Mouse (Mus musculus): Measurements from ENCODE around the gene Ntf5. TPM values are rescaled to one million over a fixed set of nuclear protein-coding genes. Genes with fewer than 3 reads are reported as not detected.

Ntf5 gene
- polyA plus RNA-seq (2012; rRNA removed), result 0.84 and 0.85 TPM in 2 replicates

DNA sequence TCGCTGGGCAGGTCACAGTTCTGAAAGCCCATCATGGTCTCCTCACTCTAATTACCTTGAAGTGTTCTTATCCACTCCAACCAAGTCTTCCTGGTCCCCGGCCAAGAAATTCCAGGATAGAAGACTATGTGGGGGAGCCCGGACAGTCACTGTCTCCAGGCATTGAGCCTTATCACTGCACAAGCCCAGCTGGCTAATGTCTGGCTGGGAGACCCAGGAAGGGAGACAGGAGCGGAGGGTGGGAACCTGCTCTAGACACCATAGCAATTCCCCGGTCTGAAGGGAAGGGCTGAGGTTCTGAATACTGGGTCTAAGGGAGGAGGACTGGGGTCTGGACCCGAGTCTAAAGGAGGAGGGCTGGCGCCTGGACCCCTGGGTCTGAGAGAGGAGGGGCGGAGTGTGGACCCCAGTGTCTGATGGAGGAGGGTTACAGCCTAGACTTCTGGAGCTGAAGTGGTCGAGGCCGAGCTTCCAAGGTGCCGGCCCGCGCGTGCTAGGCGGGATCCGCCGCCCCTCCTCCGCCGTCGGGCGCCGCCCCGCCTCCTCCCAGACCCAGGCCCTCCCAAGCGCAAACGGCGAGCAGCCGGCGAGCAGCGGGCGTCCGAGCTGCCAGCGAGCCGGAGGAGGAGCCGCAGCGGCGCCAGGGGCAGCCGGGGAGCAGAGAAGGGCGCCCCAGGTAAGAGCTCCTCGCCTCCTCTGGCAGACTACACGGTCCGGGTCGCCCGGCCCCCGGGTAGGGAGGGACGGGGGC, at the start of gene Ntf5:
Gene Ntf5 (plus strand): TSS at position 583 of the 751 bp plus-strand sequence.

GRCm38 (mm10) chr7:45366652-45367019, 46.9 kb upstream of the Ntf5 start, which contains the start of gene Ppfia3:
Ppfia3 (minus strand) TSS chr7:45367019.

DNA sequence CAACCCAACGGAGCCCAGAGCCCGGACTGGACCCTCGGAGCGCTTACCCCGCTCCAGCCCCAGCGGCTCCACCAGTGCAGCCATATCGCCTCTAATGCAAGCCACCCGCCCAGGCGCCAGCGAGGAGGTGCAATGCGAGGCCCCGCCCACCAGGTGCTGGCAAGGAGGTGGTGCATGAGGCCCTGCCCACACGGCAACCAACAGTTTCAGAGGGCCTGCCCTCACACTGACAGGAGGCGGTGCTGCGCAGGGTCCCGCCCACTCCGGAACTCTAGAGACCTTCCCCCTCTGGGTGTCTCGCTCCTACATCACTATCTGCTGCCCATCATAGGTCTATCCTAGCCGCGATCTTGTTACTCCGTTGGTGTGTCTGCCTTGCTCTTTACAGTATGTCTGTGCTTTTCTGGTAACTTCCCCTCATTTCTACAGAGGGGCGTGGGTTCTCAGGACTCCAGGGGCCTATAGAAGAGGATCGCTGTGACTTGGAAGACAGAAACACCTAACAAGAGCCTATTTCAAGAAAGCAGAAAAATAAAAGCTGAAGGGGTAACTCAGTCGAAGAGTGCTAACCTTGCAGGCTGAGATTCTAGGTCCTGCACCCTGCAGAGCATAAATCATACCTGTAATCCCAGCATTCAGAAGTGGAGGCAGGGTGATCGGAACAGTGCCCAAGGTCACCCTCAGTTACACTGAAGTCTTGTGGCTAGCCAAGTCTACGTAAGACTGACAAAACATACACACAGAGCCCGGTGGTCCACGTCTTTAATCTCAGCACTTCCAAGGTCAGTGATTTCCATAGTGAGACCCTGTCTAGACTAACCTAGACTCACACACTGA, 42.8 kb upstream of the Ntf5 start, which contains the start of gene Lin7b:
Gene Lin7b (minus strand): TSS at position 109 of the 837 bp plus-strand sequence.

DNA sequence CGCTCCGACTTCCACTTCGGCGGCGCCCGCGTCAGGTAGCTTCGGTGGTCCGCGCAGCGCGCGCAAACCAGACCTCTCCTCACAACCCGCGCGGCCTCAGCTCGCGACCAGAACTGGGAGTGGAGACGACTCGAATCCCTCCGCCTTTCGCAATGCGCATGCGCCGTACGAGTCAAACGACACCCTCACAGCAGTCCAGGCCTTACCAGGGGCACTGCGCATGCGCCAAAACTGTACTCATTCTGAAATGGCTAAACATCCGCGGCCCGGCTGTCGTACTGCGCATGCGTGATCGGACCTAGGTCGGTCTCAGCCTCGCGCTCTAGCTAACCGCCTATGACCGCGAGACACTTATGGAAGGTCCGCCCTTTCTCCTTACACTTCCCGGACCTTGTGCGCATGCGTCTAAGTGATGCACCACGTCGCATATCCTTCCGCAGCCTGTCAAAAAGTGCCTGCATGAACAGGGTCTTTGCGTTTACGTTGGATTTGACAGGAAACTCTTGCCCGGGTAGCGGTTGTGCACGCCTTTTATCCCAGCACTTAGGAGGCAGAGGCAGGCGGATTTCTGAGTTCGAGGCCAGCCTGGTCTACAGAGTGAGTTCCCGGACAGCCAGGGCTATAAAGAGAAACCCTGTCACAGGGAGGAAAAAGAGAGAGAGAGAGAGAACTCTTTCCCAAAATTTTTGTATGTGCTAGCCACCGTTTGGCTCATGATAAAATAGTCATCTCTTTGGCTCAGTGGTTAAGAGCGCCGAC, 17.7 kb upstream of the Ntf5 start, which contains the start of gene Snrnp70:
Gene Snrnp70 (minus strand): TSS at position 165 of the 759 bp plus-strand sequence.

DNA sequence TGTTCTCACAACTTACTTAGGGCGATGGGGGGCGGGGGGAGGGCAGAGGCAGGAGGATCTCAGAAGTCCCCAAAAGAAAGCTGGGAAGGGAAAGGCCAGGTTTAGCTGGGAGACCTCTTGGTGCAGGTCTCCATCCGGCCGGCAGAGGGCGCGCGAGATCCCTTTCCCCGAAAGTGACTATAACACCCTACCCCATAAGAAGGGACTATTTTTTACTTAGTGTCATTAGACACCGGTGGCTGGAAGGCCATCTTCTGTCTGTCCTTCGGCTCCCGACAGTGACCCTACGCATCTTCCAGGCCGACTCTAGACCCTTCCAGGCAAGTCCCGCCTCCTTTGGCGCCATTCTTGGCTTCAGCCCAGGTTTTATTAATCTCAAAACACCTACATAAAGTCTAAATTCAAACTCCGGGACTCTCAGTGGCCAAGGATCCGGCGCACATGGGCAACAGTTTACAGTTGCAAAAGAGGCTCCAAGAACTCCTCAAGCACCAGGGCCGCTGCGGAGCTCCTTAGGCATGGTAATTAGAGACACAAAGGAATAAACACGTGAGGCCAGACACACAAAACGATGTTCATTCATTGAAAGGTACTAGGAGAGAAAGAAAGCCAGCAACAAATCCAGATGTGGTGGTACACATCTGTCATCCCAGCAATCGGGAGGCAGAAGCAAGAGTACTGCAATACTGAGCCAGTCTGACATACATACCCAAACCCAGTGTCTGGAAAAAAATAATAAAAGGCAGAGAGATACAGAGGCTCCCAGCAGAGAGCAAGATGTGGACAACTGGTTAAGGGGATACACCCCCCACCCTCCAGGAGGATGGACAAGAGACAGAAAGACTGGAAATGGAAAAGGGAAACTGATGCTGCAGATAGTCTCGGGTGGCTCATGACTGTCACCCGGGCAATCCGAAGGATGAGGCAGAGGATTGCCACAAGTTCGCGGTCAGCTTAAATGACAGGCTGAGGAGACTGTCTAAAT, 8.1 kb upstream of the Ntf5 start, which contains the start of gene Kcna7:
Gene Kcna7 (plus strand): TSS at position 563 of the 985 bp plus-strand sequence.

DNA sequence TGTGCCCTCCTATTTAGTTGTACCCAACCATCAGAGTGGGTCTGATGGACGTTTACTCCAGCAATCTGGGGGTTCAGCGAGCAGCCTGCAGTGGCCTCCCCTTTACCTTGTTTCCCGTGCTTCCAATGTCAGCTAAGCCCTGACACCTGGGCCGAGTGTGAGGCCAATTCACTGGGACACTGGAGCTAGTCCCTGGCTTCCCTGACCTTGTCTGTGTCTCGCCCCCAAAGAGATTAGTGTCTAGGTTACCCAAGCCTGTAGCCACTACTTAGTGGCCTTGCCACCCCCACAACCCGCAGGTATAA, 7.1 kb downstream of the Ntf5 start, which contains the start of gene Lhb:
Gene Lhb (plus strand): TSS at position 206 of the 305 bp plus-strand sequence.

DNA sequence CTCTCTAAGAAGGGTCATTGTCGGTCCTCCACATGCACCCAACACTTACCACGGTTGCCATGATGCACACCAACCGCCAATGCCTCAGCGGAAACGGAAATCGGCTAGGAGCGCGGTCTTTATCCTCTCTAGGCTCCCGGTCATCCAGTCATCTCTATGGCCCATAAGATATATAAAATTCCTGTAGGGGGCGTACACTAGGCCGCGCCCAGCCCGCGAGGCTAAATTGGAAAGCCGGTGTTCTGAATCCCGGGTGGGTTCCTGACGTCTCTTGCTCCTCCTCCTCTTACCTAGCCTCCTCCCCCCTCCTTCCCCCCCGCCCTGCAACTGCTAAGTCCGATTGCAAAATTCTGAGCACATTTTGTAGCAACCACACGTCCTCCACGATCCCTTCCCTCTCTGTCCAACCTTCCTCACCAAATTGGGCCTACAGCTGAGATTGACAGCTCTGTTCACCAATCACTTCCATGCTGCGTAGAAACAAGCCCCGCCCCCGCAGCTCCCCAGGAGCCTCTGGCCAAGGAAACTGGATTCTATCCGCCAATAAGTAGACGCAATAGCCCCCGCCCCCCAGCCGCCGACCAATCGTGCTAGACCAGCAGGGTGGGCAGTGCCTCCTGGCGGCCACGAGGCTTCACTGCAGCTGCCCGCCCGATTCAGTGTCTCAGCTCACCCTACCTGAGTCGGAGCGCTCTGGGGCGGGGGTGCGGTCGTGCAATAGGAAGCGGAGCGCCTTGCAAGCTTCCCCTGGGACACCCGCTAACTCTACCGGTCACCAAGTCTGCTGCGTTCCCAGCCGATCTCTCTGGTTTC, 20.9 kb downstream of the Ntf5 start, which contains the start of gene Gys1:
Gene Gys1 (plus strand): TSS at position 642 of the 813 bp plus-strand sequence.

DNA sequence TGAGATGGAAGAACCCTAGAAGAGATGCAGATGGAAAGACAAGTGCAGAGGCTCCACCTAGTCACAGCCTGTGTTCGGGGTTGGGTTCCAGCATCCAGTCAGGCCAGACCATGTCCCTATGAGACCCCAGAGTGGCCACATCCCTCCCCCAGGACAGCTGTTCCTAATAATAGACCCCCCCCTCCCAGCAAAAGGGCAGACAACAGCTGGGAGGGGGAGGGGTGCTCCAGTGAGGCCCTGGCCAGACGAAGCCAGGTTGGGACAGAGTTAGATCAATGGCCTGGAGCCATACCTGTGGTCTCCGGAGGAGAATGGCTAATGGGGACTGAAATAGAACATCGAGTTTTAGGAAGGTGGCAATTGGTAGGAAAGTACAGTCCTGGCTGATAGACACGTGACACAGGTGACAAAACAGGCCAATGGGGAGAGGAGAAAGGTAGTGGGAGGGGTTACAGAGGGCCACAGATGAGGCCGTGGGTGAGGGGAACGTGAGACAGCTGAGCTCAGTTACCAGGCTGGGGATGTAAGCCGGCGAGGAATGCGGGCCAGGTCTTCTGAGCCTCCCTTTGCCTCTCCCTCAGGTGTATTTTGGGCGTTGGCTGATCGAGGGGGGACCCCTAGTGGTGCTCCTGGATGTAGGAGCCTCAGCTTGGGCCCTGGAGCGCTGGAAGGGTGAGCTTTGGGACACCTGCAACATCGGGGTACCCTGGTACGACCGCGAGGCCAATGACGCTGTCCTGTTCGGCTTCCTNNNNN, 24.2 kb downstream of the Ntf5 start, which contains the start of gene Ruvbl2:
Gene Ruvbl2 (minus strand): TSS at position 576 of the 756 bp plus-strand sequence.

DNA sequence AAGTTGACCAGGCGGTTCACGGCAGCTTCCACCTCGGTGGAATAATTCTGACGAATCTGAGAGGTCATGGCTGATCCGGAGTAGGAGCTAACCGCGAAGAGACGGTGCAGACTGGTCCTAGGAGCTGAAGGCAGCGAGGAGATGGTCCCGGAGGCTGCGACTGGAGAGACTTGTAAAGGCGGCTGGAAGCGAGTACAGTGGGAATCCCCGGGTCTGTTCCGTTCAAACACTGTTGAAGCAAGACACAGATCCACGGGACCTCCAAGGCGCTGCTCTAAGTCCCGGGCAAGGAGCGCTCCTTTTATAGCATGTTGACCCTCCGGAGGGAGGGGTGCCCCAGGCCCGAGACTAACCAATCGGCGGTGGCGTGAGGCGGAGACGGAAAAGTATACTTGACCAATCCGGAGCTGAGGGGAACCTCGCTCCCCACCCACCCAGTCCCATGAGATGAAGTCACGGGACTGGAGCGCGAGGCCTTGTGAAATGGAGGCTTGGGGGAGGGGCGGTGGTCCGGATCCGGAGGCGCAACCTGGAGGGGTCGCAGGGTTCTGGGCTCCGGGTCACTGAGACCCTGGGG, 46.2 kb downstream of the Ntf5 start, which contains the start of gene Ftl1:
Gene Ftl1 (minus strand): TSS at position 321 of the 577 bp plus-strand sequence.

DNA sequence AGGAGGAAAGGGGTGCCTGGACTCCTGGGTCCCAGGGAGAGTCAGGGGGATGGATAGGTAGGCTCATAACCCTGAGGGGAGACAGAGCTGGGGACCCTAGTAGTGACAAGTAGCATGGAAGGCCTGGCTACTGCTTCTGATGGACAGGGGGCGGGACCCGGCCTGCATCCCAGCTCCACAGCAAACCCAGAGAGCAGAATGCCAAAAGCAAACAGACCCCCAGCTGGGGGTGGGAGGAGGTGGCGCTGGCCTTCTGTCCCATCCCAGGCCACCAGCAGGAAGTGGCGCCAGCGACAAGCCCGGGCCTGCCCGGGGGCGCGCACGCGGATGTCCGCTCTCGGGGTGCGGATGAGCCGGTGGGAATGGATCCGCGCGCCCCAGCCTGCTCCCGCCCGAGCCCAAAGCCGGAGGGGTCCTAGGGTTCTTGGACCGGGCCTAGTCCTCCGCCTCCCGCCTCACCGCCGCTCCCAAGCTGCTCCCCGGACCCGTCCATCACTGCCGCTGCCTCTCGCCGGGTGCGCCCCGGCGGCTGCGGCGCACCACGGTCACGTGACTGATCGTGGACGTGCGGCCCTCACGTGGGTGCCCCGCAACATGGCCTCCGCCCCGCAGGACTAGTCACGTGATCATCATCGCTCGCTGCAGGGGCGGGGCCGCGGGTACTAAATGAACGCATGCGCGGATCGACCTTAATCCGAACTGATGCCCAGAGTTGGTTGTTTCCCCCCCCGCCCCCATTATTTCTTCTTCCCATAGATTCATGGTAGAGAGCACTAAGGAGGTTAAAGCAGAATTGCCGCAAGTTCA, 53.0 kb downstream of the Ntf5 start, which contains the start of gene Bax:
Gene Bax (minus strand): TSS at position 616 of the 807 bp plus-strand sequence.

Other genes with a start within 250 kb of the Ntf5 start
- gene Slc17a7, start 249.7 kb upstream of the Ntf5 start, polyA plus RNA-seq (2012; rRNA removed), result 0.02 TPM in 1 of 2 replicates, not detected in the other
- 0.05 TPM in 1 of 2 replicates, not detected in the other for gene Gfy, start 234.1 kb upstream of the Ntf5 start, polyA plus RNA-seq (2012; rRNA removed)
- gene Pth2, start 232.7 kb upstream of the Ntf5 start, polyA plus RNA-seq (2012; rRNA removed), result not detected in 2 replicates
- gene Ccdc155, start 208.8 kb upstream of the Ntf5 start, polyA plus RNA-seq (2012; rRNA removed), result 0.10 TPM in 1 of 2 replicates, not detected in the other
- gene Dkkl1, start 201.5 kb upstream of the Ntf5 start, polyA plus RNA-seq (2012; rRNA removed), result 12.6 and 13.9 TPM in 2 replicates
- gene Tead2, start 197.9 kb upstream of the Ntf5 start, polyA plus RNA-seq (2012; rRNA removed), result 10.2 and 10.8 TPM in 2 replicates
- gene Cd37, start 174.6 kb upstream of the Ntf5 start, polyA plus RNA-seq (2012; rRNA removed), result 6.6 and 13.4 TPM in 2 replicates
- gene Slc6a16, start 172.6 kb upstream of the Ntf5 start, polyA plus RNA-seq (2012; rRNA removed), result 0.04 TPM in 1 of 2 replicates, not detected in the other
- not detected in 2 replicates for gene Slc6a21, start 136.2 kb upstream of the Ntf5 start, polyA plus RNA-seq (2012; rRNA removed)
- gene Trpm4, start 79.9 kb upstream of the Ntf5 start, polyA plus RNA-seq (2012; rRNA removed), result 50.9 and 54.1 TPM in 2 replicates
- gene Hrc, start 78.4 kb upstream of the Ntf5 start, polyA plus RNA-seq (2012; rRNA removed), result 0.43 and 1.2 TPM in 2 replicates
- 14.7 and 20.9 TPM in 2 replicates for gene Ppfia3, start 46.7 kb upstream of the Ntf5 start, polyA plus RNA-seq (2012; rRNA removed)
- gene Lin7b, start 43.1 kb upstream of the Ntf5 start, polyA plus RNA-seq (2012; rRNA removed), result 3.8 and 4.1 TPM in 2 replicates
- gene Snrnp70, start 18.0 kb upstream of the Ntf5 start, polyA plus RNA-seq (2012; rRNA removed), result 79.4 and 100 TPM in 2 replicates
- 1.2 and 1.9 TPM in 2 replicates for gene Kcna7, start 8.0 kb upstream of the Ntf5 start, polyA plus RNA-seq (2012; rRNA removed)
- gene Lhb, start 7.1 kb downstream of the Ntf5 start, polyA plus RNA-seq (2012; rRNA removed), result 0.16 and 0.27 TPM in 2 replicates
- 22.4 and 23.8 TPM in 2 replicates for gene Gys1, start 21.1 kb downstream of the Ntf5 start, polyA plus RNA-seq (2012; rRNA removed)
- gene Ruvbl2, start 24.4 kb downstream of the Ntf5 start, polyA plus RNA-seq (2012; rRNA removed), result 27.7 and 27.9 TPM in 2 replicates
- gene Ftl1, start 46.2 kb downstream of the Ntf5 start, polyA plus RNA-seq (2012; rRNA removed), result 4,280 and 5,118 TPM in 2 replicates
- gene Bax, start 53.2 kb downstream of the Ntf5 start, polyA plus RNA-seq (2012; rRNA removed), result 72.5 and 92.5 TPM in 2 replicates
- 0.09 TPM in 1 of 2 replicates, not detected in the other for gene Tulp2, start 68.2 kb downstream of the Ntf5 start, polyA plus RNA-seq (2012; rRNA removed)
- not detected in 2 replicates for gene Gm45808, start 73.1 kb downstream of the Ntf5 start, polyA plus RNA-seq (2012; rRNA removed)
- gene Dhdh, start 75.1 kb downstream of the Ntf5 start, polyA plus RNA-seq (2012; rRNA removed), result 0.18 and 0.20 TPM in 2 replicates
- 280 and 281 TPM in 2 replicates for gene Nucb1, start 96.7 kb downstream of the Ntf5 start, polyA plus RNA-seq (2012; rRNA removed)
- gene Ppp1r15a, start 112.6 kb downstream of the Ntf5 start, polyA plus RNA-seq (2012; rRNA removed), result 19.7 and 42.6 TPM in 2 replicates
- 5.0 and 10.4 TPM in 2 replicates for gene Plekha4, start 112.6 kb downstream of the Ntf5 start, polyA plus RNA-seq (2012; rRNA removed)
- 7.6 and 14.6 TPM in 2 replicates for gene Hsd17b14, start 141.2 kb downstream of the Ntf5 start, polyA plus RNA-seq (2012; rRNA removed)
- gene Bcat2, start 156.5 kb downstream of the Ntf5 start, polyA plus RNA-seq (2012; rRNA removed), result 101 and 114 TPM in 2 replicates
- 0.09 TPM in 1 of 2 replicates, not detected in the other for gene Fgf21, start 201.8 kb downstream of the Ntf5 start, polyA plus RNA-seq (2012; rRNA removed)
- 0.60 and 1.6 TPM in 2 replicates for gene Fut1, start 203.6 kb downstream of the Ntf5 start, polyA plus RNA-seq (2012; rRNA removed)
- 0.11 and 0.29 TPM in 2 replicates for gene Izumo1, start 208.1 kb downstream of the Ntf5 start, polyA plus RNA-seq (2012; rRNA removed)
- gene Rasip1, start 213.8 kb downstream of the Ntf5 start, polyA plus RNA-seq (2012; rRNA removed), result 8.6 and 10.0 TPM in 2 replicates
- gene Mamstr, start 226.3 kb downstream of the Ntf5 start, polyA plus RNA-seq (2012; rRNA removed), result 2.1 and 3.5 TPM in 2 replicates

Data from stomach, adult 2 months (tissue).